Mouse (Mus musculus): ENCODE data around the gene Rin3. TPM values are rescaled to one million over a fixed set of nuclear protein-coding genes. Genes with fewer than 3 reads are reported as not detected.
A peak's percentile ranks its signal among the peaks of the same experiment; 100 is the strongest.

Gene Rin3
- total and polyA plus RNA-seq, 2 experiments from 2014 or later: 4.6 to 13.4 TPM

DNA sequence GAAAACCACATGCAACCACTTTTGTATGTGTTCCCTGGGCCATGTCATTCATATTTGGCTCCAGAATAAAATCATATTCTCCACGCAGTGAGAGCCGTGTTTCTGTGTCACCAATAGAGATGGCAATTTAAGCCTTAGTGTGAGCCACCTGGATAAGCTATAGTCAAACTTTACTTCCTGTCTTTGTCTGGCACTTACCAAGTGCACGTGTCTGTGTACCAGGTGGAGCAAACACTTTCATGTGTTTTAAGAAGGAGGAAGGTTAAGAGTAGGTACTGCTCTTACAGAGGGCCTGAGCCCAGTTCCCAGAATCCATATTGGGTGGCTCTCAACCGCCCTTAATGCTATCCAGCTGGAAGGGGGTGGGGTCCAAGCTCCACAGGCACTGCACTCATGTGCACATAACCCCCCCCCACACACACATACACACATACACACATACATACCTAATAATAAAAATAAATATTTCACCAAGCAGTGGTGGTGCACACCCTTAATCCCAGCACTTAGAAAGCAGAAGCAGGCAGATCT lies 142.3 kb downstream of the Rin3 start:
- TF ChIP-seq CTCF (IDR thresholded peaks at IDR 0.05; ENCODE audit: low read depth): no peak
- TF ChIP-seq EP300 (IDR thresholded peaks at IDR 0.05; ENCODE audit: low read depth): no peak
- H3K27ac ChIP-seq (ENCODE audit: low read depth): no peak overlapping the region
- no peak overlapping the region for H3K9ac ChIP-seq (replicated peaks; ENCODE audit: low read depth, low read length)
- H3K36me3 ChIP-seq (replicated peaks; ENCODE audit: control insufficient read depth, insufficient read depth, low read length): peaks cover 3% of the 10 kb centered on the region; the same call in 1 of the 2 replicates
- no peak for ATAC-seq (ENCODE audit: insufficient read depth, low read depth)
- no peaks in the 10 kb centered on the region for H3K27me3 ChIP-seq (ENCODE audit: control insufficient read depth, insufficient read depth, low read length)
- no peak overlapping the region for H3K4me3 ChIP-seq (ENCODE audit: low read depth, low read length)
- no peak overlapping the region for H3K4me2 ChIP-seq (ENCODE audit: low read depth, low read length)
- no peaks in the 10 kb centered on the region for H3K9me3 ChIP-seq (replicated peaks; ENCODE audit: control insufficient read depth, low read length)
- WGBS: 60% methylated on average over 4 of the region's 4 CpGs
- H3K4me1 ChIP-seq (ENCODE audit: control insufficient read depth, insufficient read depth): peaks cover 26% of the 10 kb centered on the region
- DNase-seq (ENCODE audit: low spot score): no peak

DNA sequence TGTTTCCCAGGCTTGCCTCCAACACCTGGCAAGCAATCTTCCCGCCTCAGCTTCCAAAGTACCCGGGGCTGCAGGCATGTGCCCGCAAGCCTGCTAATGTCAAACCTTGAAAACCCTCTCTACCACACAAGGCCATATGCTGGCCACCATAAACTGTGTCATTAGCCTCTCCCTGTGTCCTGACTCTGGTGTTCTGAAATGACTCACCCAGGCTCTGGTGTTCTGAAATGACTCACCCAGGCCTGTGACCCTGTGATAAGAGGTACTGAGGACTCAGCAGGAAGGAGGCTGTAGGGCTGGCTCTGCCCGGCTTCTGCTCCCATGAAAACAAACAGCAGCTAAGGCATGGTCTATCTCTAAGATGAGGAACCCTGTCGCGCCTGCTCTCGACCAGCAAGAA lies 143.4 kb downstream of the Rin3 start:
- no peak for DNase-seq (ENCODE audit: low spot score)
- peaks cover 3% of the 10 kb centered on the region; the same call in 1 of the 2 replicates for H3K36me3 ChIP-seq (replicated peaks; ENCODE audit: control insufficient read depth, insufficient read depth, low read length)
- peaks cover 18% of the 10 kb centered on the region for H3K4me1 ChIP-seq (ENCODE audit: control insufficient read depth, insufficient read depth)
- 67% methylated on average over 7 of the region's 7 CpGs for WGBS
- H3K27me3 ChIP-seq (ENCODE audit: control insufficient read depth, insufficient read depth, low read length): no peaks in the 10 kb centered on the region
- ATAC-seq (ENCODE audit: insufficient read depth, low read depth): peak; percentile 28; the same call in 1 of the 2 replicates
- no peak overlapping the region for H3K9ac ChIP-seq (replicated peaks; ENCODE audit: low read depth, low read length)
- TF ChIP-seq CTCF (IDR thresholded peaks at IDR 0.05; ENCODE audit: low read depth) (no peak), EP300 (IDR thresholded peaks at IDR 0.05; ENCODE audit: low read depth) (no peak)
- no peak overlapping the region for H3K4me3 ChIP-seq (ENCODE audit: low read depth, low read length)
- no peak overlapping the region for H3K27ac ChIP-seq (ENCODE audit: low read depth)
- H3K4me2 ChIP-seq (ENCODE audit: low read depth, low read length): no peak overlapping the region
- no peaks in the 10 kb centered on the region for H3K9me3 ChIP-seq (replicated peaks; ENCODE audit: control insufficient read depth, low read length)

DNA sequence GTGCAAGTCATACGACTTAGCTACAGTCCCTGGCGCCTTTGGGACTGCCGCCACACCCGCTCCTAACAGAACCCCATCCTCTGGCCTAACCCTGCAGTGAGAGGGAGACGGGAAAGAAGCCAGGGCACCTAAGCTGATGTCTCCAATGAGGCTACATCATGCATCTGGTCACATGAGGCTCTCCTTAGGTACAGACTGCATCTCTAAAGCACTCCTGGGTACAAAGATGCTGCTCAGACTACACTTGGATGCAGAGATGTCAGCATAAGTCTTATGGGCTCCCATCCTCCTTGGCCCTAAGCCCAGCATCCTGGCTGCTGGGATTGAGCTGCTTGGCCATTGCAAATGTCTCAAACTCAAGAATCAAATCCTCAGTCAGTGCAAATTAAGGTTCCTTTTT lies 146.8 kb downstream of the Rin3 start:
- Histone ChIP-seq H3K4me1 (ENCODE audit: control insufficient read depth, insufficient read depth) (peaks cover 6% of the 10 kb centered on the region), H3K4me3 (ENCODE audit: low read depth, low read length) (no peak overlapping the region), H3K9ac (replicated peaks; ENCODE audit: low read depth, low read length) (no peak overlapping the region), H3K4me2 (ENCODE audit: low read depth, low read length) (no peak overlapping the region), H3K9me3 (replicated peaks; ENCODE audit: control insufficient read depth, low read length) (no peaks in the 10 kb centered on the region), H3K27ac (ENCODE audit: low read depth) (no peak overlapping the region), H3K27me3 (ENCODE audit: control insufficient read depth, insufficient read depth, low read length) (no peaks in the 10 kb centered on the region), H3K36me3 (replicated peaks; ENCODE audit: control insufficient read depth, insufficient read depth, low read length) (peaks cover 3% of the 10 kb centered on the region; the same call in 1 of the 2 replicates)
- TF ChIP-seq EP300 (IDR thresholded peaks at IDR 0.05; ENCODE audit: low read depth) (no peak), CTCF (IDR thresholded peaks at IDR 0.05; ENCODE audit: low read depth) (no peak)
- WGBS: 93% methylated on average over 5 of the region's 5 CpGs
- no peak for ATAC-seq (ENCODE audit: insufficient read depth, low read depth)
- DNase-seq (ENCODE audit: low spot score): no peak

DNA sequence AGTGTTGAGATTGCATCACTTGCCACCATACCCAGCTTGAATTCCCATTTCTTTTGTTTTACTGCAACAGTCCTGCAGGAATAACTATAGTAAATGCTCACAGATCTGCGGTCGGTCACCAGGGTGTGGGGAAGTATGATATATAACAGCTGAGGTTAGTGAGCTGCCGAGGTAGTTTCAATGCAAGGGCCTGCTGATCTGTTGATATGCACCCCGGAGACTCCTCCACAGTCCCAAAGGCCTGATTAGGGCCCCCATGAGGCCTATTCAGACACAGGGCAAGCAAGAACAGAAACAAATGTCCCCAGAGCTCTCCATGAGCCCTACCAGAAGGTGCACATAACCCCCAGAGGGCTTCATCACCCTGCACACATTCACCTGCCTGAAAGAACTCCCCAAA lies 147.4 kb downstream of the Rin3 start:
- H3K9ac ChIP-seq (replicated peaks; ENCODE audit: low read depth, low read length): no peak overlapping the region
- WGBS: 79% methylated on average over 4 of the region's 4 CpGs
- no peaks in the 10 kb centered on the region for H3K27me3 ChIP-seq (ENCODE audit: control insufficient read depth, insufficient read depth, low read length)
- no peaks in the 10 kb centered on the region for H3K9me3 ChIP-seq (replicated peaks; ENCODE audit: control insufficient read depth, low read length)
- no peak for DNase-seq (ENCODE audit: low spot score)
- no peak overlapping the region for H3K4me3 ChIP-seq (ENCODE audit: low read depth, low read length)
- no peak overlapping the region for H3K27ac ChIP-seq (ENCODE audit: low read depth)
- H3K4me1 ChIP-seq (ENCODE audit: control insufficient read depth, insufficient read depth): 0 out of 2 replicates have a peak, but pooled peaks cover under 1% of the 10 kb centered on the region
- H3K4me2 ChIP-seq (ENCODE audit: low read depth, low read length): no peak overlapping the region
- TF ChIP-seq EP300 (IDR thresholded peaks at IDR 0.05; ENCODE audit: low read depth) (no peak), CTCF (IDR thresholded peaks at IDR 0.05; ENCODE audit: low read depth) (no peak)
- peaks cover 3% of the 10 kb centered on the region; the same call in 1 of the 2 replicates for H3K36me3 ChIP-seq (replicated peaks; ENCODE audit: control insufficient read depth, insufficient read depth, low read length)
- ATAC-seq (ENCODE audit: insufficient read depth, low read depth): no peak

DNA sequence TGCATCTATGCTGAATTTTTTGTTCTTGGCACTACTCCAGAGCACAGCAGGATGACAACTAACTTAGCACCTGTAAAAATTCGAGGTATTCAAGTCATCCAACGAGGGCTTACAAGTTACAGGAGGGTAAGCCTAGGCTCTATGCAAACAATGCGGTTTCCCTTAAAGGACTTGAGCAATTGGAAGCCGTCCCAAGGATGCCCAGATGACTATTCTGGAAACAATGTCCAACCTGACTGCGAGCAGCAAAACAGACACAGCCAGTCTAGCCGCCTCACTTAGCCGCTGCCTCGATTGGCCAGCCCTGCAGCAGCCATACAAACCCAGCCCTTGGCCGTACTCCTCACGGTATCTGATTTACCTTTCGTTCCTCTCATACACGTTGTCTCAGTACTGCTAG lies 149.4 kb downstream of the Rin3 start:
- Histone ChIP-seq H3K27ac (ENCODE audit: low read depth) (peak overlapping the region; percentile 59), H3K4me3 (ENCODE audit: low read depth, low read length) (no peak overlapping the region), H3K4me2 (ENCODE audit: low read depth, low read length) (peak overlapping the region; percentile 18; the same call in 1 of the 2 replicates), H3K9me3 (replicated peaks; ENCODE audit: control insufficient read depth, low read length) (no peaks in the 10 kb centered on the region), H3K9ac (replicated peaks; ENCODE audit: low read depth, low read length) (no peak overlapping the region), H3K27me3 (ENCODE audit: control insufficient read depth, insufficient read depth, low read length) (no peaks in the 10 kb centered on the region), H3K36me3 (replicated peaks; ENCODE audit: control insufficient read depth, insufficient read depth, low read length) (no peaks in the 10 kb centered on the region), H3K4me1 (ENCODE audit: control insufficient read depth, insufficient read depth) (0 out of 2 replicates have a peak, but pooled peaks cover 2% of the 10 kb centered on the region)
- no peak for TF ChIP-seq CTCF (IDR thresholded peaks at IDR 0.05; ENCODE audit: low read depth)
- TF ChIP-seq EP300 (IDR thresholded peaks at IDR 0.05; ENCODE audit: low read depth): no peak
- WGBS: 30% methylated on average over 12 of the region's 12 CpGs
- DNase-seq (ENCODE audit: low spot score) (peak; percentile 16), ATAC-seq (ENCODE audit: insufficient read depth, low read depth) (peak; percentile 36)

DNA sequence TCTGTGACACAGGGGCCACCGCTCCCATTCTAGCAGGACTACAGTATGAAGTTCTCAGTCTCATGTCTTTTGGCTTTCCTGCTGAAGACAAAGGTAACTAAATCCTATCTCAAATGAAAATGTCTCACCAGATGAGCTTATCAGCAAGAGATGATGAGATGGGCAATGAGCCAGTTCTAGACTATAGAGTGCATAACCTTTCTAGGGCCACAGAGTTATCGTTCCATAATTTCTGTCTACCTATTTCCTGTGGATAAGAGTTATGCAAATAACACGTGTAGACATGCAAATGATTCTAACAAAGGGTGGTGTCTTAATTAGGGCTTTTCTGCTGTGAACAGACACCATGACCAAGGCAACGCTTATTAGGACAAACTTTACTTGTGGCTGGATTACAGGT lies 151.3 kb downstream of the Rin3 start:
- no peaks in the 10 kb centered on the region for H3K9me3 ChIP-seq (replicated peaks; ENCODE audit: control insufficient read depth, low read length)
- DNase-seq (ENCODE audit: low spot score) (no peak), ATAC-seq (ENCODE audit: insufficient read depth, low read depth) (no peak)
- no peak overlapping the region for H3K27ac ChIP-seq (ENCODE audit: low read depth)
- WGBS: 80% methylated on average over 4 of the region's 4 CpGs
- no peak overlapping the region for H3K4me3 ChIP-seq (ENCODE audit: low read depth, low read length)
- TF ChIP-seq EP300 (IDR thresholded peaks at IDR 0.05; ENCODE audit: low read depth) (no peak), CTCF (IDR thresholded peaks at IDR 0.05; ENCODE audit: low read depth) (no peak)
- peaks cover 6% of the 10 kb centered on the region; the same call in 1 of the 2 replicates for H3K4me1 ChIP-seq (ENCODE audit: control insufficient read depth, insufficient read depth)
- no peak overlapping the region for H3K4me2 ChIP-seq (ENCODE audit: low read depth, low read length)
- no peaks in the 10 kb centered on the region for H3K27me3 ChIP-seq (ENCODE audit: control insufficient read depth, insufficient read depth, low read length)
- H3K36me3 ChIP-seq (replicated peaks; ENCODE audit: control insufficient read depth, insufficient read depth, low read length): no peaks in the 10 kb centered on the region
- H3K9ac ChIP-seq (replicated peaks; ENCODE audit: low read depth, low read length): no peak overlapping the region
